Mouse (Mus musculus) kidney, postnatal 36 days (tissue): ENCODE measurements at regions not wholly inside any gene's neighbourhood (a gene's known extent, or its start where the extent isn't known, plus 50 kb on each side); places are given as distances from the start of the nearest gene placed in this dataset.

Source experiments
- DNase-seq, 2 experiments: peaks; one replicate each; pipeline ENCODE4 v3.0.0; 2021 to 2022; ENCODE audit warnings: mixed read lengths in 2 of 2

DNA sequence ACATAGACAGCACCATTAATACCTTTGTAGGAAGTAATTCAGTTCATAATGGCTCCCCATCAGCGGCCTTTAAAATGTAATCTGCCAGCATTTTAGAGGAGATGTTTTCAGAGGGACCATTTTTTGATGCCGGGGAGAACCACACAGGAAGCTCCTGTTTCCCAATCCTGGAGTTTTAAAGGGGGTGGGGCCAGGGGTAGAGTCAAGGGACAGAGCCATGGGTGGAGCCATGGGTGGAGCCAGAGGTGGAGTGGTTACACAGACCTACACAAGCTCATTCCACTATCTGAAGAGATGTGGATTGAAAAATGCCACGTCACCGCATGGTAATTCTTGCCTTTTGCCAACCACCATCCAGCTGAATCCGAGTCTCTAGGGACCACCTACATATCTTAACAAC, 67.1 kb upstream of the Plcl2 start:
- DNase-seq, result no peak

DNA sequence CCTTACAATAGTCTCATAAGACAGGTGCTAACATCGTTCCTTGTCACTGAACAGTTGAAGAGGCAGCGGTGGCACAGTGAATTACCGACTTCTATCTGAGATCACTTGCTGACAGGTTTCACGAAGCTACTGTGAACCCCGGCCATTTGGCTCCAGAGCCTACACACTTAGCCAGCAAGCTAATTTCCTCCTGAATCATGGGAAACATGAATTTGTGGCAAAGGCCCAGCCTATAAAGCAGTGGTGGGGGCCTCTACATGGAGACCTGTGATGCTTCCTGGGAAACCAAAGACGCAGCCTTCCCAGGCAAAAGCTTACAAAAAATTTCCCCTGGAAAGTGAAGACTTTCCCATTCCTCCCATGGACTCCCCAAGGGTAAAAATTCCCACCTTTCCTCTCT, 66.3 kb upstream of the Plcl2 start:
- no peak for DNase-seq

DNA sequence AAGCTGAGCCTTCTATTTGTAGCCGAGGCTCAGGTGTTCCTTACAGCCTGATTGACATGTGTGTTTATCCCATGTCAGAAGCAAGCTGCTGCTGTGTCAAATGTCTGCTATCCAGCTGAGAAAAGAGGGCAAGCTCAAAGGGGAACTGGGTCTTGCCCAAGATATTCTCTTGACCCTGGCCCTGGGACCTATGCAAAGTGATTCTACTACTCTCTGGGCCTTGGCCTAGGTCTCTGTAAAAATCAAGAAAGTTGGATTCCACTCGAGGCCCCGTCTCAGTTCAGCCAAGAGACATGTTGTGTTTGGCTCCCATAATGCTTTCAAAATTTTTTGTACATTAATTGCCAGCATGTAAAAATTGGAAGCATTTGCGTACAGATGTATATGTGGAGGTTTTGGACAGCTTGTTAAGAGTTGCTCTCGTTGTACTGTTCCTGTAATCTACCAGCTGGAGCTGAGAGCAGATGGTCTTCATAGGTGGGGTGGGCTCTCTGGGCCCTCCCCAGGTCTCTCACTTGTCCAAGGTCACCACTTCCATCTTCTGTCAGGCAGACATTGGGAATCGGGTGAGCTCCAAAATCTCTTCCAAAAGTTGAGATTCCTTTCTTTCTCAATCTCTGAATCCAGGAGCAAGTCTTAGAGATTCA, 65.7 kb upstream of the Plcl2 start:
- no peak for DNase-seq

DNA sequence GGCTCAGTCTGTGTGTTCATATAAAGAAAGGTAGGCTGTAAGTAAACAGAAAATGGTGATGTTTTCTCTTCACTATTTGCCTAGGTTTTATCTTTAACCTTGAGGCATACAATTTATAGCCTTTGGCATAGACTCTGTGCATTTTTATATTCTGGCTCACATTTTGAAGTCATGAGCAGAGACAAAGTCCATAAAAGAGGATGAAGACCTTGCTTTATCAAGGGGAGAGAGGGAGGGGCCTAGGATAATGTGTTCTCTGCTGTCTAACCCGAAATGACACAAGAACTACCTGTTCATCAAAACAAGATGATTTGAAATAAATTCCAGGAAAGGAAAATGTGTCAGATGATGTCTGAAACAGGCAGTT, 65.2 kb upstream of the Plcl2 start:
- no peak for DNase-seq

DNA sequence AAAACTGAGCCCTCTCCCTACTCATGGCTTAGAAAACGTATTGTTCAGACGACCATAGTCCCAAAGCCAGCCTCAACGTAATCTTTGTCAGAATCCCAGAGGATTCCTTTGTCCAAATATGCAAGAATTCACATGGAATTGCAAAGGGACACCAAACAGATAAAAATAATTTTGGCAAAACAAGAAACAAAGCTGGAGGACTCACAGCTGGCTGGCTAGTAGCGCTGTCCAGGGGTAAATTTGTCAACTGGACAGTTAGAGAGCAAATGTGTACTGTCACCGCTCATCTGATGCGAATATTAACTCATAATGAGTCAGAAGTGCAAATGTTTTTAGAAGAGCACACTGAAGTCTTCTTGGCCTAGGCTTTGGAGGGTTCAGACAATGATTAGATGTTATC, 60.5 kb upstream of the Plcl2 start:
- DNase-seq, result no peak

DNA sequence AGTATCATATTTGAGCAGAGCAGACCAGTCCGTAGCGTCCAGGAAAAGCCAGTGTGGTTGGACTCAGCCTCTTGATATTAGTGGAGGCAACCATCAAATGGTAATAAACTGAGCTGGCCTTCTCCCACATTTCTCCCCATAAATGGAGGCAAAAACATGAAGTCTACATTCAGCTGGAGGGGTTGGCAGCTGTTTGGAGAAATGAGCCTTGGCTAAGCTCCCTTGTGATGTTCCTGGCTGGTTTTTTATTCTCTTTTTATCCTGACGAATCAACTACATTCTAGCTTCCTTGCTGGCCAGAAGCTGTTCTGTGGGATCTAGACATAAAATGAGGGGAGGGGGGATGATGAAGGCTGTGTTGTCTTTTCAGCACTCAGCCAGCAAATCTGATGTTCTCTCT, 57.6 kb upstream of the Plcl2 start:
- DNase-seq, result no peak

DNA sequence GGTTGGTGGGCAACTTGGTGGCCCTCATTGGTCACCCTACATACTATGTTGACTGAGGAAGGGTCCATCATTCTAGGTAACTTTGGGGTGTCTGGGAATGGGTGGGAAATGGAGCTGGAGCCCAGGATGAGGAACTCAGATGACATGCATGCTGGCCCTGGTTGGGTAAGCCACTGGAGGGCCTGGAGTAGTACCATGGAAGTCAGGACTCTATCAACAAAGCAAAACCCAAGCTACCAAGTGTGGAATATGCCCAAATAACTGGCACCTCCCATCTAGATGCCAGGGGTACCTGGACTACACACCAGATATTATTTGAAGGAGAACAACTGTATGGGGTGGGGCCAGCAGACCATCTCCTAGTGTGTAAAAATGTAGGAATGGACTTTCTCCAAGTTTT, 55.7 kb upstream of the Plcl2 start:
- no peak for DNase-seq

DNA sequence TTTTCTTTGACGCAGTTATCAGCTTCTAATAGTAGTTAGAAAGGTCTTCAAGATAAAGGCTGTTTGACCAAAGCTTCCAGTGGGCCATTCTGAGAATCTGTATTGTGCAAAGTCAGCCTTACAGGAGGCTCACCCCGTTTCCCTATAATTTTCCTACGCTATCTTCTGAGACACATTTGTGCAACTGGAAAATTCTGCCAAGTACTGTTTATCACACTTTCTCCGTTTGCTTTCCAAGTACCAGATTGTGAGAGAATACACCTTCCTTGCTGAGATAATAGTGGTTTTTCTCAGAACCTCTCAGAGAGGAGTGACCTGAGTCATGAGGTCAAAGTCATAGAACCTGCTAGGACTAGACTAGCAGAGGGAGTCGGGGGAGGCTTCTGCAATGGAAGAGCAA, 55.2 kb upstream of the Plcl2 start:
- no peak for DNase-seq

DNA sequence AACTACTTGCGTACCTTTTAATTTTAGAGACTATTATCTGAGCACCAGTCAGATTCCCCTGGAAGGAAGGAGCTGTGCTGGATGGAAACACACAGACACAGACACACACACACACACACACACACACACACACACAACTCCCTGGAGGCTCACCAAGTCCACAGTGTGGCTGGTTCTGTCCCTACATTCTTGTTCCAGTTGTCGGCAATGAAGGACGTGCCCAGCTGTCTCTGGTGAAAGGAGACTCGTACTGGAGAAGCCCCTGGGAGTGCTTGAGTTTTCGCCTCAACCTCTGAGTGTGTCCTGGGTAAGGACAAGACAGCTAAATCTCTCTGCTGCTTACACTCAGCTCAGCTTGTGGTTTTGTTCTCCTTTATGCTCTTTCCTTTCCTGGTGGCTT, 54.3 kb upstream of the Plcl2 start:
- no peak for DNase-seq

DNA sequence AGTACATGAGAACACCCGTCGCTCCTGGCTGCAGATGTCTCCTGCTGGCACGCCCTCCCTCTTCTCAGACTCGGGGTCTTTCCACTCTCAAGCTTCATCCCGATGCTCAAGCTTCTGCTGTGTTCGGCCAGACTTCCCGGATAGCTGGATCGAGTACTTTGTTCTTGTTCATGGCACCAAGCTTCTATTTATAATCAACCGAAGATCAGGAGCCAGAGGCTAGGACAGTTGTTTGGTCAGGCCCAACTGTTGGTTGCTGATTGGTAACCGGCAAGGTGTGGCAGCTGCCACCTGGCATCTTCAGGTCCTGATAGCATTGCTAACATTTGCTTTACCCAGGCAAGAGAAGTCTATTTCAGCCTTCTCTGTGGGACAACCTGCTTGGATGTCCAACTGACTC, 53.5 kb upstream of the Plcl2 start:
- DNase-seq, result no peak

DNA sequence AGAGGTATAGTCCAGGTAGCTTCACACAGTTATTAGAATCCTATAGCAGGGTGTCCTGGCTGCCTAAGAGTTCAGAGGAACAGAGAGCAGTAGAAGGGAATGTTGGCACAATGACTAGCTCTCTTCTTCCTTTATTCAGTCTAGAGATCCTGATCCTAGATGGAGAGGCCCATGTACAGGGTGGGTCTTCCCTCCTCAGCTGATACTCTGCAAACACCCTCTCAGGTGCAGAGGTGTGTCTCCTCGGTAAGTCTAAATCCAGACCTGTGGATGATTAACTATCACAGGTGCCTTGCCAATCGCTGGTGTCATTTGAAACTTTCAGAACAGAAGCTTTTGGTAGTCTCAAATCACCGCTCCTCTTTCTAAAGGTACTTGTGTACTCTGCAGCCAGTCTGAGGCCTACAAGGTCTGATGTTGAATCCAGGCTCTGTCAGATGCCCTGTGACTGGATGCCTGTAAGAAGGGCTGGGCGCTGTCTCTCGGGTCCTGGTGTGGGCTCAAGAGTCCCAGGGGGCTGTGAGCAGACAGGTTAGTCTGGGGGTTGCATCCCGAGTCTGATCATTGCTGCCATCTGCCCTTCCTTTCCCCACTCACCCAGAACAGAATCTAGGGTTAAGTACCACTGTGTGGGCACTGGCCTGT, 52.0 kb upstream of the Plcl2 start:
- no peak for DNase-seq

DNA sequence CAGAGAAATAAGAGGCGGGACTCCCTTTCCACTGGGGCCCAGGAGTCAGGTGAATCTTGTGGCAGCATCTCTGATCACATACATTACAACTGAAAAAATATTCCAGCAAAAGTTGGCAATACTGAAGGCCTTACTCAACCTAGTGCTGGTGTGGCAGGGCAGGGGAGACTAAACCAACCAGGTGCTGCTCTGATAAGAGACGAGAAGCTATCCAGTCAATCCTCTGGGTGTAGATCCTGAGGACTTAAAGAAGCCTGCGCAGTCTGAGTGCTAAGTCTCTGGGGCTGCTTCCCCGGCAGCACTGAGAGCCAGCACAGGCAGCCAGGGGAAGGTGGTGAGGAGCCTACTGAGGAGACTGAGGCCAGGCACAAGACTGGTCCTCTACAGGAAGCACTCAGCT, 51.0 kb upstream of the Plcl2 start:
- DNase-seq, result no peak
